Mouse (Mus musculus): ENCODE results near the gene Fars2.
"Not testable (repeated sequence)": the region's sequence is repeated elsewhere in the genome, so short reads cannot be mapped to it uniquely, and the experiment has no call there.

Gene Fars2

GRCm38 (mm10) chr13:36368799-36369198 is 251.6 kb downstream of the Fars2 start:
- no peak for DNase-seq (ENCODE audit: low spot score in 2 of 2)

GRCm38 (mm10) chr13:36369400-36369799 is 252.2 kb downstream of the Fars2 start:
- DNase-seq (ENCODE audit: low spot score in 2 of 2): no peak

GRCm38 (mm10) chr13:36383236-36383635 is 266.0 kb downstream of the Fars2 start:
- DNase-seq (ENCODE audit: low spot score in 2 of 2): no peak

DNA sequence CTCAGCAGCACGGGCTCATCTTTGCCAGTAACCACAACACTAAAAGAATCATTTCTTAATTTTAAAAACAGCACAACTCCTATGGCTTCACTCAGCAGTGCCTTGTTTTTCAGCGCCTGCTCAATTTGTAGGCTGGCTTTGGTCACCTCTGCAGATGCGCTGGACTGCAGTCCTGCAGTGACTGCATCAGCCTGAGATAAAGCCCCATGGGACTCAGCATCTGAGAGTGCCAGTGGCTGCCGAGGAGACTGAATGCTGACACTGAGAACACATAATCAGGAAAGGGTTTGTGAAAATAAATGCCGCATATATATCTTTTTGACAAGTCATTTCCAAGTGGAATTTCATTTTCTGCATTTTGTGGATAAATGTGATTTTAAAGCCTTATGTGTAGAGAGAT is 268.9 kb downstream of the Fars2 start:
- DNase-seq (ENCODE audit: low spot score in 2 of 2): no peak

GRCm38 (mm10) chr13:36391936-36392335 is 274.7 kb downstream of the Fars2 start:
- DNase-seq (ENCODE audit: low spot score in 2 of 2): no peak

- no peak for DNase-seq (ENCODE audit: low spot score in 2 of 2)
These were observed 275.5 kb downstream of the Fars2 start for GRCm38 (mm10) chr13:36392666-36393065.

GRCm38 (mm10) chr13:36401011-36401410 is 283.8 kb downstream of the Fars2 start:
- DNase-seq (ENCODE audit: low spot score in 2 of 2): no peak

GRCm38 (mm10) chr13:36413276-36413675 is 296.1 kb downstream of the Fars2 start:
- no peak for DNase-seq (ENCODE audit: low spot score in 2 of 2)

- no peak for DNase-seq (ENCODE audit: low spot score in 2 of 2)
These were observed 298.0 kb downstream of the Fars2 start for GRCm38 (mm10) chr13:36415176-36415575.

DNA sequence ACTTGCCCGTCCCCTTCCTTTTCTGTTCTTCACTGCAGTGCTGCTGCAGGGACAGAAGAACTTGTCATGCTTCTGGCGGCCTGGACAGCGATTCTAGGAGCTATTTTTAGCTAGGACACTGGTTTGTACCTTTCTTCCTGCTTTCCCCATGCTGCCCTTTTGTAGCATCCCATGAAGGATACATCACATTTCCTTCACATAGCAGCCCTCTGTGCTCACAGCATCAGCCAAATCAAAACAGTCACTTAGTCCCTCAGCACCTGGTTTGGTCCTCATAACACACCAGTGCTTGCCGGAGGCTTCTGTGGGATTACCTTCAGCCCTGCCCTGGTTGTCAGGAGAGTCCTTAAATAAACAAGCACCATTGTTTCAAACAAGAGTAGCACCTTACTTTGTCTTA is 299.3 kb downstream of the Fars2 start:
- DNase-seq (ENCODE audit: low spot score in 2 of 2): no peak

DNA sequence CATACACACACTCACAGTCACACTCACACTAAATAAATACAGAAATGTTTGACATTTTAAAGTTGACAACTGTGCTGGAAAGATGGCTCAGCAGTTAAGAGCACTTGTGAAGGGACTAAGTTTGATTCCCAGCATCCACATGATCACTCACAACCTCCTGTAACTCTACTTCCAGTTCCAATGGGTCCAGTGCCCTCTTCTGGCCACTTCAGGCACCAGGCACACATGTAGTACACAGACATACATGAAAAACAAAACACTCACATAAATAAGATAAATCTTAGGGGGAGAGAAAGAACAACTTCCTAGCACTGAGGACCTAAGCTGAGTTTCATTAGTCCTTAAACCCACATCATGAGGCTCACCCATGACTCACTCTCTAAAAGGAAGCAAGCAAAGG is 302.1 kb downstream of the Fars2 start:
- DNase-seq (ENCODE audit: low spot score in 2 of 2): no peak

DNA sequence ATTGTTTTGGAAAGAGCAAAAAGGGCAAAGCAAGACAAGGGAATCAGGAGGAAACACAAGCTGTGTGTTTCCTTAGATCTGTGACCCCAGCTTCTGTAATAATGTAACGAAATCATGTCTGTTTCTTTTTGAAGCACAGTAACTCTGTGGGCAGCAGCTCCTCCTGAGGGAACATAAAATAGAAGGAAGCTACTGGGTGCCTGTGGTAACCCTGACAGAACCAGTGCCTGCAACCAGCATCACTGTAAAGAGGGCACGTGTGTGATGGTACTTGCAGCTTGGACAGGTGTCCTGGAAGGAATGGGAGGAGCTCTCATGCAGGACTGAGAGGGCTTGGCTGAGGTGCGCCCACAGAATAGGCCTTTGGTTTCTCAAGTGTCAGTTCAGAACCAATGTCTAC is 305.2 kb downstream of the Fars2 start:
- DNase-seq (ENCODE audit: low spot score in 2 of 2): no peak

DNA sequence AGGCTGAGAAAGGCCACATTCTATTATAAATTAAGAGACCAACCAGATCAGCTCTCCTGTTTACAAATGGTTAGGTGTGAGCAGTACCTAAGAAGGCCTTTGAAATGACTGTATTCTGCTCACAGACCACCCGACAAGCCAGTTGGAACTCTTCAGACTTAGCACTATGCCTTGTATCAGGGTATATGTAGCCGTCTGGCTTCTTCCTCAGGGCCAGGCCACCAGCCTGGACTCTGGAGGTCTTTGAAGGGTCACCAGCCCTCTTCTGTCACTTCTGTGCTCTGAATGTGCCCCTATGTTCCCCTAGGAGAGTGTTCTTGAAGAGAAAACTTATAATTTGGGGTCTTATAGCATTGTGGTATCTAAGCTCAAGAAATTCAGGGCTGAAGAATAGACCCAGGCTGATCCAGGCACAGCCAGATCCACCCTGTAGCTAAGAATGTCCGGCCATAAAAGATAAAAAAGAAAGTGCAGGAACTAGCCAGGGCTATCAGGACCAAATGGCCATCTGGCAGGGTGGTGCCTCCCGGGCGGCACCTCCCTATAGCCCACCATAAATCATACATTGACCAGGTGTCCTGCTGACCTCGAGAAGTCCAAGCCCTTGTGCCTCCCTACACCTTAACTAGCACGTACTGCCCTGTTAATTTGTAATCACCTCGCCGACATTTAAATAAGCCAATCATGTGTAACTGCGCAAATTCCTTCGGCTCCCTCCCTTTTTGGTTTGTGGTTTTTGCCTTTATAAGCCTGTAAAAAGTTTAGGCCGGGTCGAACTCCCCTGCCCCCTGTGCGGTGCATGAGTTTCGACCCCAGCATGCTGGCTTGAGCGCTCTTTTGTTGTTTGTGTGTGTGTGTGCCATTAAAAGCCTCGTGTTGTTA is 308.9 kb downstream of the Fars2 start:
- not testable (repeated sequence) for DNase-seq (ENCODE audit: low spot score in 2 of 2)

- no peak for DNase-seq (ENCODE audit: low spot score in 2 of 2)
These were observed 312.4 kb downstream of the Fars2 start for GRCm38 (mm10) chr13:36429500-36430189.

DNA sequence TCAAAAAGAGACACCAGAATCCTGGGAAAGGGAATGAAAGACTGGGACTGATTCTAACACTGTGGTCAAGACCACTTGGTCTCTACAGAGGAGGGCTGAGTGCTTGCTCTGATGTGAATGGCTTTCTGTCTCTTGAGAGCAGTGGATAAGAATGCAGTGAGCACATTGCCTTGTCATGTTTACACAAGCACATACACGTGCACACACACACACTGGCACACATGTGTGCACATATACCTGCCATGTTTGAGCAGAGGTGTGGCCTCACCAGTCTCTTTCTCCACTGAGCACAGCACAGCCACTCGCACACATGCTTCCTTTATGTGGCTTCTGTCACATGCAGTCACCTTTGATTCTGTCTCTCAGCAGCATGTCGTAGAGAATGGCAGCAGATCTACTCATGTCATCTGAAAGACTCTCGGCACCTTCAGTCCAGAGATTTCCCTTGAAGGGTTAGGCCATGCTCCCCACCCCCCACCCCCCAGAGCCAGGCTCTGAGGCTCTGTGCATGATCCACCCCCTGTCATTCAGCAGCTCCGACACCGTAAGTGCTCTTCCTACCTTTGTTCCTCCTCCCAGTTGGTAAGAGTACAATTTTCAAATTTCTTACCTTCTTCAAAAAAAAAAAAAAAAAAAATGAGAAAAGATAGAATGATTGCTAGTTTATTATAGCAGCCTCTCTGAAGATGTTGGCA is 313.4 kb downstream of the Fars2 start:
- DNase-seq (ENCODE audit: low spot score in 2 of 2): no peak

GRCm38 (mm10) chr13:36431974-36432518 is 314.8 kb downstream of the Fars2 start:
- DNase-seq (ENCODE audit: low spot score in 2 of 2): no peak

DNA sequence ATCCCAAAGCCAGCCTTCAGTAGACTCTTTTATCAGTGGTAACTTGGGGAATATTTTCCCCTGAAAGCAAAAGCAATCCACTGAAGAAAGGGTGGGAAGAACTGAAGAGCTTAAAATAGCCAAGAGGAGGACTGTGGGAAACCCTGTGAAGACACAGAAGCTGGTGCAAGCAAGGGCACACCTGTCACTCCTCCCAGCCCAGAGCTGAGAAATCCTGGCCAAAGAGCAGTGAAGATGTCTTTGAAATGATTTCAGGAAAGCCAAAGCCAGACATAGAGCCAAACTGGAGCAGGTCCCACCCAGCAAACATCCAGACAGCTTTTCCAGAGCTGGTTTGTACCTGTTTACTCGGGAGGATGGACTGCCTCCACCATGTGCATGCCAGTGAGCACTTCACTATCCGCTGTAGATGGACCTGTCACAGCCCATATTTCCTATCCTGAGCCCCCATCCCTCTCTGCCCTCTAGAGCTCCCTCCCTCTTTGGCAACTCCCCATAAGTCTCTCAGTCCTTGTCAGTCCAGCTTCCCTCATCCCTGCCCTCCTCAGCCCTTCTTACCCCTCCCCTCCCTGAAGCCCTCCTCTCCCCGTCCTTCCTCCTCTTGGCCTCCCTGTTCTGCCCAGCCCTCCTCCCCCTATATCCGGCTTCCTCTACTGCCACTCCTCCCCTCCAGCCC is 327.7 kb downstream of the Fars2 start:
- no peak for DNase-seq (ENCODE audit: low spot score in 2 of 2)

DNA sequence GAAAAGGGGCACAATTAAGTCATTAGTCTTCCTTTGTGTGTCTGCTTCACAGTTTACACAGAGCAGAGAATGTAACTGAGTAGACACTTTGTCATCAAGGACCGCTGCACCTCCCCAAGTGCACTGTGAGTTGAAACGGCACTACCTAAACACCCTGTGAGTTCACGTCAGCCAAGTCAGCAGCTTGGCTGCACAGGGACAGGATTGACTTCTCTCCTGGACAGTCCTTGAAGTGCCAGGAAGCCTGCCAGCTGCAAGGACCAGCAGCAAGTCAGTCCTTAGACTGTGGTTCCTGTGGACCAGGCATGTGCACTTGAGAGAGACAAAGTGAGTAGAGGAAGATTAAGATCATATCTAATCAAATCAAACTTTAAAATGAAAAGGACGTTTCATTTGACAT is 330.7 kb downstream of the Fars2 start:
- DNase-seq (ENCODE audit: low spot score in 2 of 2): no peak

- DNase-seq (ENCODE audit: low spot score in 2 of 2): no peak
These were observed 331.4 kb downstream of the Fars2 start for GRCm38 (mm10) chr13:36448565-36448964.

- no peak for DNase-seq (ENCODE audit: low spot score in 2 of 2)
These were observed 334.2 kb downstream of the Fars2 start for GRCm38 (mm10) chr13:36451437-36451836.

GRCm38 (mm10) chr13:36460473-36460872 is 343.3 kb downstream of the Fars2 start:
- DNase-seq (ENCODE audit: low spot score in 2 of 2): no peak

- DNase-seq (ENCODE audit: low spot score in 2 of 2): no peak
These were observed 346.5 kb downstream of the Fars2 start for GRCm38 (mm10) chr13:36463669-36464068.

All from spleen, postnatal 36 days (tissue).